Mouse (Mus musculus) cerebellum, adult 18-20 months (tissue): ENCODE results near the gene Zfp61.

ENCODE experiments used
- DNase-seq, 2 experiments: peaks; one replicate each; pipeline ENCODE4 v3.0.0; 2021

Gene Zfp61

GRCm38 (mm10) chr7:24300771-24301282 is at the start of gene Zfp61:
Zfp61 (minus strand) TSS chr7:24301232.
- peak; percentile 40 to 52 for DNase-seq

GRCm38 (mm10) chr7:24348896-24349295 is 47.9 kb upstream of the Zfp61 start, which contains the start of gene Lypd5:
Lypd5 (plus strand) TSS chr7:24349196.
- no peak for DNase-seq

GRCm38 (mm10) chr7:24346444-24346843 is 45.4 kb upstream of the Zfp61 start:
- DNase-seq, result no peak

- no peak for DNase-seq
Measured at GRCm38 (mm10) chr7:24343701-24344272, 42.8 kb upstream of the Zfp61 start.

- DNase-seq, result no peak
Measured at GRCm38 (mm10) chr7:24338241-24338640, 37.2 kb upstream of the Zfp61 start.

- peak; percentile 69 to 75 for DNase-seq
Measured at GRCm38 (mm10) chr7:24335699-24336309, 34.8 kb upstream of the Zfp61 start.

- DNase-seq, result peak in 1 of 2 experiments; percentile 16
Measured at GRCm38 (mm10) chr7:24333304-24333986, 32.4 kb upstream of the Zfp61 start, which contains the start of gene Tescl. Tescl (minus strand) TSS chr7:24333936.

- DNase-seq, result no peak
Measured at GRCm38 (mm10) chr7:24327281-24327975, 26.4 kb upstream of the Zfp61 start.

- DNase-seq, result no peak
Measured at GRCm38 (mm10) chr7:24326273-24327135, 25.5 kb upstream of the Zfp61 start.

GRCm38 (mm10) chr7:24325675-24326128 is 24.7 kb upstream of the Zfp61 start:
- no peak for DNase-seq

GRCm38 (mm10) chr7:24325197-24325596 is 24.2 kb upstream of the Zfp61 start:
- no peak for DNase-seq

- no peak for DNase-seq
Measured at GRCm38 (mm10) chr7:24322593-24322992, 21.6 kb upstream of the Zfp61 start.

- no peak for DNase-seq
Measured at GRCm38 (mm10) chr7:24318942-24319341, 17.9 kb upstream of the Zfp61 start.

- peak; percentile 97 to 98 for DNase-seq
Measured at GRCm38 (mm10) chr7:24316567-24317092, 15.6 kb upstream of the Zfp61 start, which contains the start of gene Zfp94. Zfp94 (minus strand) TSS chr7:24316666.

- DNase-seq, result peak in 1 of 2 experiments; percentile 30
Measured at GRCm38 (mm10) chr7:24315726-24316566, 14.9 kb upstream of the Zfp61 start.

- DNase-seq, result peak; percentile 45 to 54
Measured at GRCm38 (mm10) chr7:24299823-24300481, 1.1 kb downstream of the Zfp61 start.

- DNase-seq, result peak; percentile 88 to 90
Measured at GRCm38 (mm10) chr7:24298973-24299708, 1.9 kb downstream of the Zfp61 start.

GRCm38 (mm10) chr7:24298635-24298972 is 2.4 kb downstream of the Zfp61 start:
- DNase-seq, result peak in 1 of 2 experiments; percentile 19

GRCm38 (mm10) chr7:24297361-24298095 is 3.5 kb downstream of the Zfp61 start:
- DNase-seq, result no peak
